Mouse (Mus musculus) lung, embryonic 14.5 days (tissue): ENCODE measurements at regions not wholly inside any gene's neighbourhood (a gene's known extent, or its start where the extent isn't known, plus 50 kb on each side); places are given as distances from the start of the nearest gene placed in this dataset.

Experiments used
- ATAC-seq: fragments of 200-750 bp; cut with Nextera tagmentation; 2 replicates; pipeline ENCODE4 v1.8.0; 2017; ENCODE audit warnings: mild to moderate bottlenecking, moderate TSS enrichment, moderate library complexity; ENCODE audit not compliant: insufficient read depth
- DNase-seq: peaks from one replicate; pipeline ENCODE4 v3.0.0-alpha.2; 2015
- H3K27ac ChIP-seq: fragments of 300-500 bp; sonication (generic); 2 replicates; pipeline ENCODE4 v1.5.1; 2014; ENCODE audit warnings: low read depth, mild to moderate bottlenecking, moderate library complexity
- H3K27me3 ChIP-seq: fragments of 300-500 bp; sonication (generic); 2 replicates; pipeline ENCODE4 v1.6.1; 2014; ENCODE audit warnings: low read length, control low read depth; ENCODE audit not compliant: insufficient read depth
- H3K36me3 ChIP-seq: fragments of 300-500 bp; sonication (generic); 2 replicates; pipeline ENCODE4 v1.6.1; 2014; ENCODE audit warnings: control low read depth; ENCODE audit not compliant: insufficient read depth
- H3K4me1 ChIP-seq: fragments of 300-500 bp; sonication (generic); 2 replicates; pipeline ENCODE4 v1.6.1; 2014; ENCODE audit warnings: antibody characterized with exemption, control low read depth; ENCODE audit not compliant: insufficient read depth
- H3K4me2 ChIP-seq: fragments of 300-500 bp; sonication (generic); 2 replicates; pipeline ENCODE4 v1.6.1; 2014; ENCODE audit warnings: mild to moderate bottlenecking
- H3K4me3 ChIP-seq: fragments of 300-500 bp; sonication (generic); 2 replicates; pipeline ENCODE4 v1.5.1; 2014; ENCODE audit warnings: low read depth, low read length
- H3K9ac ChIP-seq: fragments of 300-500 bp; sonication (generic); 2 replicates; pipeline ENCODE4 v1.6.1; 2014
- H3K9me3 ChIP-seq: fragments of 300-500 bp; sonication (generic); 2 replicates; pipeline ENCODE4 v1.6.1; 2016; ENCODE audit warnings: low read depth, low read length, control low read depth
- CTCF ChIP-seq: IDR thresholded peaks from 2 replicates; pipeline ENCODE4 v1.5.1; 2016; ENCODE audit warnings: antibody characterized with exemption, low read depth
- WGBS: fragments of 180-500 bp; shearing (Covaris S2); extraction: QIAGEN DNeasy Blood & Tissue Kit; methylation state at CpG from one replicate; pipeline ENCODE4 v1.1.7; 2014; 5-methylcytosine and 5-hydroxymethylcytosine counted together

DNA sequence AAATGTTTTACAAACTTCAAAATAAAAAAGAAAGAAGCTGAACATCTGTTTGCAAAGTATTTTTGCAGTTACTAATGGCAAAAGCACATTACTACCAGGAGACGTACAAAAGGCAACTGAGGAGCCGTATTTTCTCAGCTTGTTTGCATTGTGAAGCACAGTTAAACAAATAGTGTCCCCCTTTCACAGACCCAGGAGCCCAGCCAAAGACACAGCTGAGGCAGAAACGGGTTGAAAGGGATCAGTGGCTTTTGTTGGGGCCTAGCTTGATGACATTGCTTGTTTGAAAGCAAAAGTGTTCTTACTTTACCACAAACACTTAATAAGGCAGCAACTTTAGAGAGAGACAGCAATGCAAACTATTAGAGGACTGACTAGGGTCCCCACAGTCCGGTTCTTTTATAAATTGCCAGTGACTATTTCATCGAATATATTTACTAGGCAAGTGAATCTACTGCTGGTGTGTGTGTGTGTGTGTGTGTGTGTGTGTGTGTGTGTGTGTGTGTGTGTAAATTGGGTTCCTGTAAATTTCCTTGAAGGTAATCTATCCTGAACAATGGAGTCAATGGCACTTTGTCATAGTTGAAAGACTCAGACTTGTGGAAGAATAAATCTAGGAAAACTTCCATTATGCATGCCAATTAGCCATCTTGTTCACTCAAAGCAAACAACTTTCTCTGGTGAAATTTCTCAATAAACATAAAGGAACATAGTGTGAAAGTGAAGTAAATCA is 57.8 kb upstream of the Epha7 start:
- H3K36me3 ChIP-seq, result no peaks in the 10 kb centered on the region
- no peak overlapping the region for H3K9ac ChIP-seq
- no peak overlapping the region for H3K27ac ChIP-seq
- no peaks in the 10 kb centered on the region for H3K27me3 ChIP-seq
- ATAC-seq, result no peak
- no peaks in the 10 kb centered on the region for H3K4me1 ChIP-seq
- H3K4me2 ChIP-seq, result no peak overlapping the region
- H3K4me3 ChIP-seq, result no peak overlapping the region
- no peak for TF ChIP-seq CTCF
- DNase-seq, result peak; percentile 36
- no peaks in the 10 kb centered on the region for H3K9me3 ChIP-seq
- 42% methylated on average over 5 of the region's 5 CpGs for WGBS

DNA sequence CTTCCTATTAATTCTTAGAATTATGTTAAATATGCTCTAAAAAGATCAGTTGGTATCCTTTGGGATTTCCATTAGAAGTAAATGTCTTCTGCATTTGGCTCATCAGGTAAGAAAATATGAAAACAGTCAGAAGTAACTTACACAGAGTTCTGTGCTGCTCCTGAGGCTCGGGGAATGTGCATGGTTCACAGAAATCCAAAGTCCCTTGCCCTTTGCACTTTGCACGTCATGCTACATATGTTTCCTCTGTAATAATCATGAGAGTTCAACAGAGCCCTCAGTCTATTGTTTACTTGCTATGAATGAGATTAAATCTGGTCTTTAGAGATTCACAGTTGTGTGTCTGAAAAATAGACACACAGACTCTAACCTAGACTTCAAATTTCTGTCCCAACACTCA is 50.6 kb upstream of the Epha7 start:
- Histone ChIP-seq H3K4me3 (no peak overlapping the region), H3K4me1 (no peaks in the 10 kb centered on the region), H3K27me3 (no peaks in the 10 kb centered on the region), H3K27ac (no peak overlapping the region), H3K36me3 (no peaks in the 10 kb centered on the region), H3K4me2 (no peak overlapping the region), H3K9ac (no peak overlapping the region), H3K9me3 (no peaks in the 10 kb centered on the region)
- ATAC-seq, result no peak
- no peak for TF ChIP-seq CTCF
- WGBS, result 66% methylated on average over 2 of the region's 2 CpGs
- no peak for DNase-seq
